Mouse (Mus musculus): ENCODE results near the gene Cd2. TPM values are rescaled to one million over a fixed set of nuclear protein-coding genes. Genes with fewer than 3 reads are reported as not detected.
A peak's percentile ranks its signal among the peaks of the same experiment; 100 is the strongest.

Cd2 gene
- total and polyA plus RNA-seq, 3 experiments: 0.33 TPM; not detected in 2

GRCm38 (mm10) chr3:101305046-101305445 lies 17.3 kb upstream of the Cd2 start:
- H3K27me3 ChIP-seq (ENCODE audit: insufficient read depth, low read length): peaks cover 15% of the 10 kb centered on the region
- ATAC-seq (ENCODE audit: extremely low read depth, insufficient number of reproducible peaks, low FRiP score, poor library complexity, severe bottlenecking): no peak
- H3K9me3 ChIP-seq (replicated peaks): no peaks in the 10 kb centered on the region
- no peak for DNase-seq (ENCODE audit: low spot score)
- no peak overlapping the region for H3K4me3 ChIP-seq (ENCODE audit: low read depth, low read length)
- peaks cover 30% of the 10 kb centered on the region for H3K4me1 ChIP-seq (ENCODE audit: insufficient read depth, low read depth, low read length)
- TF ChIP-seq POLR2AphosphoS5 (IDR thresholded peaks at IDR 0.05; ENCODE audit: insufficient replicate concordance, low read depth, low read length) (no peak), CTCF (IDR thresholded peaks at IDR 0.05; ENCODE audit: low read depth, low read length) (no peak), GATA2 (IDR thresholded peaks at IDR 0.05; ENCODE audit: borderline replicate concordance, low read depth, low read length) (no peak), GATA1 (IDR thresholded peaks at IDR 0.05; ENCODE audit: borderline replicate concordance, low read length) (no peak), TAL1 (conservative IDR thresholded peaks at IDR 0.05; ENCODE audit: low read depth, low read length) (no peak)
- H3K36me3 ChIP-seq (replicated peaks): no peaks in the 10 kb centered on the region

GRCm38 (mm10) chr3:101304156-101304555 lies 16.4 kb upstream of the Cd2 start:
- H3K36me3 ChIP-seq (replicated peaks): no peaks in the 10 kb centered on the region
- H3K4me3 ChIP-seq (ENCODE audit: low read depth, low read length): no peak overlapping the region
- TF ChIP-seq CTCF (IDR thresholded peaks at IDR 0.05; ENCODE audit: low read depth, low read length) (peak; percentile 81), GATA1 (IDR thresholded peaks at IDR 0.05; ENCODE audit: borderline replicate concordance, low read length) (no peak)
- ATAC-seq (ENCODE audit: extremely low read depth, insufficient number of reproducible peaks, low FRiP score, poor library complexity, severe bottlenecking): peak; percentile 34; the same call in 1 of the 2 replicates
- H3K9me3 ChIP-seq (replicated peaks): no peaks in the 10 kb centered on the region
- H3K4me1 ChIP-seq (ENCODE audit: insufficient read depth, low read depth, low read length): peaks cover 39% of the 10 kb centered on the region
- peaks cover 12% of the 10 kb centered on the region for H3K27me3 ChIP-seq (ENCODE audit: insufficient read depth, low read length)
- DNase-seq (ENCODE audit: low spot score): peak; percentile 67

- peaks cover 10% of the 10 kb centered on the region for H3K27me3 ChIP-seq (ENCODE audit: insufficient read depth, low read length)
- no peaks in the 10 kb centered on the region for H3K9me3 ChIP-seq (replicated peaks)
- H3K4me3 ChIP-seq (ENCODE audit: low read depth, low read length): peak overlapping the region; percentile 53; the same call in 1 of the 2 replicates
- ATAC-seq (ENCODE audit: extremely low read depth, insufficient number of reproducible peaks, low FRiP score, poor library complexity, severe bottlenecking) (no peak), DNase-seq (ENCODE audit: low spot score) (peak; percentile 50)
- no peak for TF ChIP-seq GATA1 (IDR thresholded peaks at IDR 0.05; ENCODE audit: borderline replicate concordance, low read length)
- no peak for TF ChIP-seq POLR2AphosphoS5 (IDR thresholded peaks at IDR 0.05; ENCODE audit: insufficient replicate concordance, low read depth, low read length)
- TF ChIP-seq GATA2 (IDR thresholded peaks at IDR 0.05; ENCODE audit: borderline replicate concordance, low read depth, low read length): no peak
- TF ChIP-seq TAL1 (conservative IDR thresholded peaks at IDR 0.05; ENCODE audit: low read depth, low read length): no peak
- TF ChIP-seq CTCF (IDR thresholded peaks at IDR 0.05; ENCODE audit: low read depth, low read length): no peak
- H3K4me1 ChIP-seq (ENCODE audit: insufficient read depth, low read depth, low read length): peaks cover 76% of the 10 kb centered on the region
- no peaks in the 10 kb centered on the region for H3K36me3 ChIP-seq (replicated peaks)
These were observed 12.7 kb upstream of the Cd2 start for GRCm38 (mm10) chr3:101300271-101301071.

- no peak for ATAC-seq (ENCODE audit: extremely low read depth, insufficient number of reproducible peaks, low FRiP score, poor library complexity, severe bottlenecking)
- no peaks in the 10 kb centered on the region for H3K9me3 ChIP-seq (replicated peaks)
- H3K4me3 ChIP-seq (ENCODE audit: low read depth, low read length): no peak overlapping the region; the same call in 1 of the 2 replicates
- H3K36me3 ChIP-seq (replicated peaks): no peaks in the 10 kb centered on the region
- DNase-seq (ENCODE audit: low spot score): no peak
- peaks cover 12% of the 10 kb centered on the region for H3K27me3 ChIP-seq (ENCODE audit: insufficient read depth, low read length)
- H3K4me1 ChIP-seq (ENCODE audit: insufficient read depth, low read depth, low read length): peaks cover 81% of the 10 kb centered on the region
- no peak for TF ChIP-seq GATA2 (IDR thresholded peaks at IDR 0.05; ENCODE audit: borderline replicate concordance, low read depth, low read length)
- TF ChIP-seq CTCF (IDR thresholded peaks at IDR 0.05; ENCODE audit: low read depth, low read length): no peak
- TF ChIP-seq POLR2AphosphoS5 (IDR thresholded peaks at IDR 0.05; ENCODE audit: insufficient replicate concordance, low read depth, low read length): no peak
- TF ChIP-seq GATA1 (IDR thresholded peaks at IDR 0.05; ENCODE audit: borderline replicate concordance, low read length): no peak
- no peak for TF ChIP-seq TAL1 (conservative IDR thresholded peaks at IDR 0.05; ENCODE audit: low read depth, low read length)
These were observed 11.9 kb upstream of the Cd2 start for GRCm38 (mm10) chr3:101299591-101299990.

- no peak for ATAC-seq (ENCODE audit: extremely low read depth, insufficient number of reproducible peaks, low FRiP score, poor library complexity, severe bottlenecking)
- Histone ChIP-seq H3K9me3 (replicated peaks) (no peaks in the 10 kb centered on the region), H3K27me3 (ENCODE audit: insufficient read depth, low read length) (peaks cover 33% of the 10 kb centered on the region), H3K4me3 (ENCODE audit: low read depth, low read length) (no peak overlapping the region), H3K4me1 (ENCODE audit: insufficient read depth, low read depth, low read length) (peaks cover 78% of the 10 kb centered on the region), H3K36me3 (replicated peaks) (no peaks in the 10 kb centered on the region)
- no peak for TF ChIP-seq CTCF (IDR thresholded peaks at IDR 0.05; ENCODE audit: low read depth, low read length)
- no peak for TF ChIP-seq POLR2AphosphoS5 (IDR thresholded peaks at IDR 0.05; ENCODE audit: insufficient replicate concordance, low read depth, low read length)
- TF ChIP-seq GATA1 (IDR thresholded peaks at IDR 0.05; ENCODE audit: borderline replicate concordance, low read length): no peak
- TF ChIP-seq GATA2 (IDR thresholded peaks at IDR 0.05; ENCODE audit: borderline replicate concordance, low read depth, low read length): no peak
- TF ChIP-seq TAL1 (conservative IDR thresholded peaks at IDR 0.05; ENCODE audit: low read depth, low read length): no peak
- no peak for DNase-seq (ENCODE audit: low spot score)
These were observed 9.5 kb upstream of the Cd2 start for GRCm38 (mm10) chr3:101297221-101297620.

GRCm38 (mm10) chr3:101295931-101296820 lies 8.4 kb upstream of the Cd2 start:
- peaks cover 71% of the 10 kb centered on the region for H3K4me1 ChIP-seq (ENCODE audit: insufficient read depth, low read depth, low read length)
- peaks cover 31% of the 10 kb centered on the region for H3K27me3 ChIP-seq (ENCODE audit: insufficient read depth, low read length)
- TF ChIP-seq TAL1 (conservative IDR thresholded peaks at IDR 0.05; ENCODE audit: low read depth, low read length): no peak
- TF ChIP-seq CTCF (IDR thresholded peaks at IDR 0.05; ENCODE audit: low read depth, low read length): no peak
- no peak for TF ChIP-seq POLR2AphosphoS5 (IDR thresholded peaks at IDR 0.05; ENCODE audit: insufficient replicate concordance, low read depth, low read length)
- TF ChIP-seq GATA2 (IDR thresholded peaks at IDR 0.05; ENCODE audit: borderline replicate concordance, low read depth, low read length): no peak
- no peak for TF ChIP-seq GATA1 (IDR thresholded peaks at IDR 0.05; ENCODE audit: borderline replicate concordance, low read length)
- H3K9me3 ChIP-seq (replicated peaks): no peaks in the 10 kb centered on the region
- ATAC-seq (ENCODE audit: extremely low read depth, insufficient number of reproducible peaks, low FRiP score, poor library complexity, severe bottlenecking): no peak
- H3K36me3 ChIP-seq (replicated peaks): no peaks in the 10 kb centered on the region
- H3K4me3 ChIP-seq (ENCODE audit: low read depth, low read length): peak overlapping the region; percentile 31; the same call in 1 of the 2 replicates
- DNase-seq (ENCODE audit: low spot score): no peak

All from G1E (cell line).